Mouse (Mus musculus) adipocyte (in vitro differentiated cells): ENCODE results near the gene Rad50.

Experiments used
- DNase-seq: peaks from one replicate; pipeline ENCODE4 v3.0.0-alpha.2; 2016; ENCODE audit warnings: low spot score

Rad50 gene

DNA sequence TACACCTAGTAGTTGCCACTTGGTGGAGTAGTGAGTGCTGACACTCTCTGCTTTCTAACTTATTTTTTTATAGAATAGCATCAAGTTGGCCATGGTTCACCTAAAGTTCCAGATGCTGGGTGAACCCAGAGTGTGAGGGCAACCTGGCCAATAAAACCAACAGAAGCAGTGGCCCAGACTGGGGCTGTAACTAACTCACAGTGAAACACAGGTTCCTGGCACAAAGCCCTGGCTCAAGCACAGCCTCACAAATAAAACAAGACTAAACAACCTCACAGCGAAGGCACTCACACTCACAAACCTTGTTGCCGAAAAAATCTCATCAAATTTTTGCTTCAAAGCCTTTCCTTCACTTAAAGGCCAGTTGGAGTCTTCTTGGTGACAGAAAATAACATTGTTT, 8.6 kb downstream of the Rad50 start:
- DNase-seq, result peak; percentile 22

- DNase-seq, result no peak
Measured at GRCm38 (mm10) chr11:53691979-53692378, 15.1 kb downstream of the Rad50 start.

- peak; percentile 88 for DNase-seq
Measured at GRCm38 (mm10) chr11:53682994-53683530, 24.1 kb downstream of the Rad50 start.

DNA sequence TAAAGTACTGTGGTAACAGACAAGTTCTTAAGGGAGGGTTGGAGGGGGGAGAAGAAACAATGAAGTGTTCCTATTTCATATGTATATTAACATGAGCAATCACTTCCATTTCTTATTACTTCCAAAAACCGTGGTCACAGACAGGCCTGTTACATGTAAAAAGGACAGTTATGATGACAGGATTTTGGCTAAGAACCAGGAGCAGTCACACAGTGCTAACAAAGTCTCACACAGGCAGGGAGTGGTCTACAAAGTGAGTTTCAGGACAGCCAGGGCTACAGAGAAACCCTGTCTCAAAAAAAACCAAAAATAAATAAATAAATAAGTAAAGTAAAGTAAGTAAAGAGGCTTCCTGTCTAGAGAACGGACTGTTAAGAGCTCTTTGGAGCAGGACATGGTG, 24.9 kb downstream of the Rad50 start:
- DNase-seq, result peak; percentile 64

GRCm38 (mm10) chr11:53681686-53682085, 25.4 kb downstream of the Rad50 start:
- DNase-seq, result no peak

DNA sequence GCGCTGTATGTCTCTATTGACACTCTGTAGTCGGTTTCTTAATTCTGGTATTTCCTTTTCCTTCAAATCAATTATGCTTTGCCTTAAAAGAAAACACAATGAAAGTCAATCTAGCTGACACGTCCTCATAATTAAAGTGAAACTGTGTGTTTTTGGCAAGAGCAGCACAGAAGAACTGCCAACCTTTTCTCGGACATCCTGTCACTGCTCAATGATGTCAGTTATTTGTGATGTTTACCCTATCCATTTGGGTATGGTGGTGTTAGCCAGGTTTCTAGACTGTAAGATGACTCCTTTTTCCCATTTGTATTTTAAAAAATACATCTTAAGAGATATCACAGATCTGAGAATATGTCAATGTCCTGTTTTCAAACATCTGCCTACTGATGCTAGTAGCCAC, 27.0 kb downstream of the Rad50 start:
- DNase-seq, result no peak

DNA sequence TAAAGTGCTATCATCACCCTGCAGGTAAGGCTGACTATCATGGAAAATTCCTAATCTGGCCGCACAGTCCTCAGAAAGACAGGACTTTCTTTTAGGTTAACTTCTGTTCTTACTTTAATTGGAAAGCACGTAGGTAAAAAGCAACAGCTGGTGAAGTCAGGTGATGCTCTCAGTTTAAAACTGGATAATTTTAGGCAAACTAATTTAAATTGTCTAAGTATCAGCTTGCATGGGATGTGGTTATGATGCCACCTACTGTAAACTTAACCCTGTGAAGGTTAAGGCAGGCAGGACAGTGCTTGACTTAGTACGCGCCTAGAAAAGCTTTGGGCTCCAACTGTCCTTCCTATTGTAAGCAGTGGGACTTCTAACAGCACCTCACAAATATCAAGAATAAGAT, 35.7 kb downstream of the Rad50 start:
- no peak for DNase-seq

- DNase-seq, result no peak
Measured at GRCm38 (mm10) chr11:53664091-53664490, 43.0 kb downstream of the Rad50 start.

DNA sequence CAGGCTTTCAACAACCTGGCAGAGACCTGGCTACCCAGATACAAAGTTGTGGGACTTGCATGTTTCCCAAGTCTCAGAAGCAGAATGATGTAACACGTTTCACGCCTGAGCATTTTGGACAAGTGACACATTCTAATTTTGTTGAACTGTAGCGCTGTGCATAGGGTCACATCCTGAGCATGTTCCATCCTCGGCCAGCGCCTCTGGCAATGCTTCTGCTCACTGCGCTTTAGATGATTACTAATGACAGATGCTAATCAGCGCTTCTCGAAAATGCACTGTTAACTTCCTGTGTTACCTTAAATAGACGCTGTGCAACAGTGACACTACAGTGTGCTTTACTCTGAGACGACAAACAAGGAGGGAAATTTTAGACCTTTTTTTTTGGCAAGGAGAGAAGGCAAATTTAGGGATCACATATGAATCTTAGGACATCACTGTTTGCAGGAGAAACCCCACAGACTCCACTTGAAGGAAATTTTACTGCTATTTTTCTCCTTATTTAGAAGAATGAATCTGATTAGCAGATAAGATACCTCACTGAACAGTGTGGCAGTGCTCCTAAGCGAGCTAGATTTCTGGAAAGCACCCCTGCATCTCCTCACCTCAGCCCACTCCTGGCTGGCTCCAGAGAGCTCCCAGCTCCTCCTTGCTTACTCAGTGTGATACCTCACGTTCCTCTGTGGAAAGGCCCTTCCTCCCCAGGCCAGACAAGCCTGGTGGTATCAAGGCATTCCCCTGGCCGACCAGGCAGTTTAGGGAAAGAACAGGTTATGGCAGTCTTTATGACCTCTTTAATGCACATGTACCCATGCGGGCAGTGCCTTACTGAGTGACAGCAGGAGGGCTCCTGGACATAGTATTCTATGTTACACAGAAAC, 44.1 kb downstream of the Rad50 start:
- no peak for DNase-seq

DNA sequence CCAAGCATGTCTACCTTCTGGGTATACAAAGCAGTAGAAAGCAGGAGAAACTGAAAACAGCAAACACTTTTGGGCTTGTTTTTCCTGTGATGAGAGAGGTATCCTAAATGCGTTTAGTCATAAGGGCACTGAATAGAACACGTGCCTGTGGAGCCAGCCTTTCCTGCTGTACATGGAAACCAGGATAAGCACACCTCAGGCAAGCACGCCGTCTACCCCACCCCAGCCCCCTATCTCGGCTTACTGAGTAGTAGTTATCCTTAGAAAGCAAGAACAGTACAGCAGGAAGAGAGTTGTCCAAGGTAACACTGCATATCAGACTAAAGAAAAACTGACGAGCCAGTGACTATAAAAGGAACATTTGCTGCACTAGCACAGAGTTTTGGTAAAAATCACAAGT, 49.3 kb downstream of the Rad50 start:
- DNase-seq, result no peak

DNA sequence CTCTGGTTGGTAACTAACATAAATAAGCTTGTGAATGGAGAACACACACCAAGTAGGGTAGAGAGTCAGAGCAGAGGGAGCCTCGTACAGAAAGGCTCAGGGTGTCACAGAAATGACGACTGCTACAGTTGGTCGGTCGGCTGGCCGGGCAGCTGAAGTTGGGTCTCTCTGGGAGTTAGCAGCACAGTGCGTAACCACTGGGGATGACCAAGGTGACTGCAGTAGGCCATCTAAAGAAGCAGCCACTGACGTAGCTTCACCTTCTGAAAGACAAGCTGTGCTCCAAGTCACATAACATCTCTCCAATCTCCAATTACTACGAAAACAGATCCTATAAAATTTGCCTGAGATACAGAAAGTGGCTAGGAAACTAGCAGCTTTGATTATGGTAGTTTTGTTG, 49.7 kb downstream of the Rad50 start:
- no peak for DNase-seq

DNA sequence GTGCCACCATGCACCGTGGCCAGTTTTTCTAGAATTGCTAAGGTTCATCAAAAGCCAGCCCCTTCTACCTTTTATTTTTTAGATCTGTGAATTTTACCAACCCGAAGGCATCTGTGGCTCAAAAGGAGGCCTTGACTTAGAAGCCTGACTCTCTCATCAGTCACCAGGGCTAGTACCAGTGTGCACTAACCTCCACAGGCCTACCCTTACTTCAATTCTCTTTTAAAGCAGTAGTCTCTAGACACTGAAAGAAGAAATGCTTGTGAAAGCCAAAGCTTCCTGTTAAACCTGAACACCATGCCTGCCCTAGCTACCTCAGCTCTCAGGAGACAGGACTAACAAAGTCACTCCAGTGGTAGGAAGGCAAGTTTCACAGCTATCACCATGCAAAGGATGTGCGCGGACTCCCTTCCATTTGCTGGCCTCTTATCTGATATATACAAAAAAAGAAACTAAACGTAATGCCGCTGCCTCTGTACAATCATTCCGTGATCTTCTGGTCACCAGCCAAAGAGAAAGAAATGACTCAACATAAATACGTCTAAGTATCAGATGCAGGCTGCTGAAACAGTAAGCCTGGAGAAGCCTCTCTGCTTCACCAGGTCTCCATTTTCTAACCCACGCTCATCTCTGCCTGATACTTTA, 50.4 kb downstream of the Rad50 start:
- no peak for DNase-seq

- DNase-seq, result no peak
Measured at GRCm38 (mm10) chr11:53655043-53655442, 52.1 kb downstream of the Rad50 start.

- no peak for DNase-seq
Measured at GRCm38 (mm10) chr11:53652427-53652826, 54.7 kb downstream of the Rad50 start.

DNA sequence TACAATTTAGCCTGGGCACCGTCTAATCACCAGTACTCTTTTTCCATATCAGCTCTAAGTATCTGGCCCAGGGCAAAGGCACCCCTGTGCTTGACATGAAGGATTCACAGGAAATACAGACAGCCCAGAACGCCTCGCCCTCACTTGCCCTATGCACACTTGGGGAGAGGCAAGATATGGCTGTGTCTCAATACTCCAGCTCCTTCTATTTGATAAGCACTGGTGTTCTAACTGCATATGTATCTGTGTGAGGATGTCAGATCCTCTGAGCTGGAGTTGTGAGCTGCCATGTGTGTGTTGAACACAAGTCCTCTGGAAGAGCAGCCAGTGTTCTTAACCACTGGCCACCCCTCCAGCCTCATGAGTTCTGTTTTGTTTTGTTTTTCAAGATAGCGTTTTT, 55.7 kb downstream of the Rad50 start:
- no peak for DNase-seq

DNA sequence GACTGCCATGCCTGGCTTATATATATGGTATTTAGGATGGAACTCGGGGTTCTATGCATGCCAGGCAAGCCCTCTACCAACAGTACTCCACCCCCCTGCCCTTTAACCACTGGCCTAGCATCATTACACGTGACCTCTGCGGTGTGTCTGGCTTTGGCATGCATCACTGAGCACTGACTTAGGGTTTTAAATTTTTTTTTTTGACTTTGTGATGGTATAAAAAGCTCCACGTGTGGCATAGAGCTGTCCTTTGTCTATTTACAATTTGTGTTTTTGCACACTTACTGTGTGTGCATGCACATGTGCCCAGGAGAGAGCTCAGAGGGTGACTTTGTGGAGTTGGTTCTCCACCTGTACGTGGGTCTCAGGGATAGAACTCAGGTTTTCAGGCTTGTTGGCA, 63.1 kb downstream of the Rad50 start:
- no peak for DNase-seq

- DNase-seq, result no peak
Measured at GRCm38 (mm10) chr11:53642744-53643279, 64.3 kb downstream of the Rad50 start.

- DNase-seq, result no peak
Measured at GRCm38 (mm10) chr11:53637803-53638260, 69.3 kb downstream of the Rad50 start.

- DNase-seq, result no peak
Measured at GRCm38 (mm10) chr11:53637046-53637802, 69.9 kb downstream of the Rad50 start.

DNA sequence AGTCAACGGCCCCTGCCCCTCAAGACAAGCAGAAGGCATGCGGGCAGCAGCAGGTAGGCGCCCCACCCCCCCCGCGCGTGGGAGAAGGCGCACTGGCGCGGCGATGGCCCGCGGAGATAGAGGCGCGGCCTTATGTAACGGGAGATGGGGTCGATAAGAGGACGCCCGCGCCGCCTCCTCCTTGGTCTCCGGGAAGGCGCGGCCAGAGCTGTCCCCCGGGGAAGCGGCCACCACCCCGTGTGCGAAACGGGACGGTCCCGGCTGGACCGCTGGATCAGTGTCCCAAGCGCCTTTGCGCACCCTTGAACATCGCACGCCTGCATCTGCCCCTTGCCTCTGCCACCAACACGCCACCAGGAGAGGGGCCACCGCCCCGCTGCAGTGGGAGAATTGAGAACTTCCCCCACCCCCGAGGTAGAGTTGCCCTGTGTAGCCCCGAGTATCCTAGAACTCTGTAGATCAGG, 70.9 kb downstream of the Rad50 start:
- no peak for DNase-seq

- DNase-seq, result peak; percentile 49
Measured at GRCm38 (mm10) chr11:53635590-53636182, 71.4 kb downstream of the Rad50 start.

DNA sequence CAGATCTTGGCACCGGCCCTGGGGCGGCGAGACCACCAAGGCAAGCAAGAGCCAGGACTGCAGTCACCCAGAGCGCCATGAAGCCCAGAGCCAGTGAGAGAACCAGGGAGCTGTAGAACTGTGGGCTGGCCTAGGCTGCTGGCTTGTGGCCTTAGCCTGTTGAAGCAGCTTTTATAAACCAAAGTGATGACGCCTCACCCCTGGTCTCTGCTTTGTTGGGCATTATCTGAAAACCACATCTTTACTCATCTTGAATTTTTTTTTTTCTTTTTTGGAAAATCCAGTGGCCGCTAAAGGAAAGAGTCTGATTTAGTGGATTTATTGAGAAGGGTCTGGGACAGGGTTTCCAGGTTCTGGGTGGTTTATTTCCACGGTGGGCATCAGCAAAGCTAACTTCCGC, 72.6 kb downstream of the Rad50 start, which contains the start of gene Il13:
Gene Il13, minus strand, starts transcription at position 147 of the 400 bp plus-strand sequence.
- DNase-seq, result no peak
